Mouse (Mus musculus) midbrain, embryonic 11.5 days (tissue): Measurements from ENCODE around the gene Wnt9b. TPM values are rescaled to one million over a fixed set of nuclear protein-coding genes. Genes with fewer than 3 reads are reported as not detected.
"Not testable (repeated sequence)": the region's sequence is repeated elsewhere in the genome, so short reads cannot be mapped to it uniquely, and the experiment has no call there.

Source experiments
- ATAC-seq: fragments of 200-750 bp; cut with Nextera tagmentation; 2 replicates; pipeline ENCODE4 v1.8.0; 2017; ENCODE audit warnings: moderate TSS enrichment, moderate library complexity; ENCODE audit not compliant: low FRiP score
- DNase-seq: peaks from one replicate; pipeline ENCODE4 v3.0.0; 2015; ENCODE audit warnings: low spot score; ENCODE audit errors: missing footprints
- H3K27ac ChIP-seq: fragments of 300-500 bp; sonication (generic); 2 replicates; pipeline ENCODE4 v1.5.1; 2014; ENCODE audit warnings: low read depth, low read length
- H3K27me3 ChIP-seq: fragments of 300-500 bp; sonication (generic); 2 replicates; pipeline ENCODE4 v1.6.1; 2014; ENCODE audit warnings: mild to moderate bottlenecking, low read length, moderate library complexity, mixed read lengths; ENCODE audit not compliant: control insufficient read depth, insufficient read depth
- H3K36me3 ChIP-seq: fragments of 300-500 bp; sonication (generic); 2 replicates; pipeline ENCODE4 v1.6.1; 2014; ENCODE audit warnings: mild to moderate bottlenecking, low read length, moderate library complexity, mixed read lengths; ENCODE audit not compliant: control insufficient read depth, insufficient read depth
- H3K4me1 ChIP-seq: fragments of 300-500 bp; sonication (generic); 2 replicates; pipeline ENCODE4 v1.6.1; 2014; ENCODE audit warnings: low read length; ENCODE audit not compliant: control insufficient read depth, insufficient read depth
- H3K4me2 ChIP-seq: fragments of 300-500 bp; sonication (generic); 2 replicates; pipeline ENCODE4 v1.6.1; 2014; ENCODE audit warnings: mild to moderate bottlenecking, moderate library complexity
- H3K4me3 ChIP-seq: fragments of 300-500 bp; sonication (generic); 2 replicates; pipeline ENCODE4 v1.5.1; 2014; ENCODE audit warnings: low read depth, low read length
- H3K9ac ChIP-seq: fragments of 300-500 bp; sonication (generic); 2 replicates; pipeline ENCODE4 v1.6.1; 2014; ENCODE audit warnings: low read length
- H3K9me3 ChIP-seq: fragments of 300-500 bp; sonication (generic); 2 replicates; pipeline ENCODE4 v1.6.1; 2016; ENCODE audit warnings: low read length; ENCODE audit not compliant: control insufficient read depth
- WGBS: fragments of 180-500 bp; shearing (Covaris S2); extraction: QIAGEN DNeasy Blood & Tissue Kit; methylation state at CpG from one replicate; pipeline ENCODE4 v1.1.7; 2014; 5-methylcytosine and 5-hydroxymethylcytosine counted together
- polyA plus RNA-seq: library from polyadenylated mRNA; unstranded; fragments of >200 nt; fragmentation: Nextera tagmentation; extraction: Ambion mirVana; gene quantifications from 2 replicates; pipeline ENCODE4 v1.2.1, GENCODE M21; 2014

Gene Wnt9b
- polyA plus RNA-seq, 1 experiment from 2014 or later, result 0.36 TPM

- Histone ChIP-seq H3K27ac (peak overlapping the region; percentile 67), H3K9me3 (no peaks in the 10 kb centered on the region), H3K4me3 (no peak overlapping the region), H3K27me3 (no peaks in the 10 kb centered on the region; the same call in 1 of the 2 replicates), H3K36me3 (no peaks in the 10 kb centered on the region), H3K4me2 (no peak overlapping the region), H3K9ac (peak overlapping the region; percentile 20; the same call in 1 of the 2 replicates), H3K4me1 (peaks cover 14% of the 10 kb centered on the region)
- ATAC-seq (no peak), DNase-seq (peak; percentile 89)
- 34% methylated on average over 6 of the region's 6 CpGs for WGBS
Measured at GRCm38 (mm10) chr11:103764601-103765000, 15.0 kb upstream of the Wnt9b start.

GRCm38 (mm10) chr11:103763410-103764163 lies 14.0 kb upstream of the Wnt9b start:
- Histone ChIP-seq H3K4me1 (peaks cover 14% of the 10 kb centered on the region), H3K9me3 (no peaks in the 10 kb centered on the region), H3K36me3 (no peaks in the 10 kb centered on the region), H3K9ac (no peak overlapping the region), H3K4me2 (no peak overlapping the region), H3K4me3 (no peak overlapping the region), H3K27me3 (no peaks in the 10 kb centered on the region; the same call in 1 of the 2 replicates), H3K27ac (no peak overlapping the region)
- WGBS, result 35% methylated on average over 10 of the region's 10 CpGs
- ATAC-seq, result peak; percentile 55
- peak; percentile 95 for DNase-seq

GRCm38 (mm10) chr11:103760891-103761290 lies 11.3 kb upstream of the Wnt9b start:
- not testable (repeated sequence) for H3K27ac ChIP-seq, ATAC-seq, H3K9me3 ChIP-seq, H3K27me3 ChIP-seq, H3K4me3 ChIP-seq, H3K36me3 ChIP-seq, H3K4me2 ChIP-seq, H3K9ac ChIP-seq
- peak; percentile 71 for DNase-seq
- H3K4me1 ChIP-seq, result peaks cover 13% of the 10 kb centered on the region
- WGBS, result 81% methylated on average over 5 of the region's 5 CpGs

- peak; percentile 85 for DNase-seq
- peaks cover 6% of the 10 kb centered on the region for H3K4me1 ChIP-seq
- no peak for ATAC-seq
- no peaks in the 10 kb centered on the region for H3K9me3 ChIP-seq
- H3K36me3 ChIP-seq, result no peaks in the 10 kb centered on the region
- WGBS, result 61% methylated on average over 7 of the region's 7 CpGs
- H3K4me3 ChIP-seq, result no peak overlapping the region
- H3K27ac ChIP-seq, result no peak overlapping the region
- no peak overlapping the region for H3K9ac ChIP-seq
- H3K4me2 ChIP-seq, result no peak overlapping the region
- H3K27me3 ChIP-seq, result no peaks in the 10 kb centered on the region; the same call in 1 of the 2 replicates
Measured at GRCm38 (mm10) chr11:103760101-103760500, 10.5 kb upstream of the Wnt9b start.

- Histone ChIP-seq H3K27ac (no peak overlapping the region), H3K27me3 (no peaks in the 10 kb centered on the region), H3K36me3 (no peaks in the 10 kb centered on the region), H3K4me1 (no peaks in the 10 kb centered on the region), H3K9me3 (no peaks in the 10 kb centered on the region), H3K9ac (no peak overlapping the region), H3K4me3 (no peak overlapping the region), H3K4me2 (no peak overlapping the region)
- WGBS, result 7% methylated on average over 6 of the region's 6 CpGs
- ATAC-seq (no peak), DNase-seq (peak; percentile 97)
Measured at GRCm38 (mm10) chr11:103758706-103759105, 9.1 kb upstream of the Wnt9b start.

GRCm38 (mm10) chr11:103758054-103758453 lies 8.4 kb upstream of the Wnt9b start:
- Histone ChIP-seq H3K27ac (no peak overlapping the region), H3K9ac (no peak overlapping the region), H3K36me3 (no peaks in the 10 kb centered on the region), H3K4me1 (no peaks in the 10 kb centered on the region), H3K4me3 (no peak overlapping the region), H3K9me3 (no peaks in the 10 kb centered on the region), H3K27me3 (no peaks in the 10 kb centered on the region), H3K4me2 (no peak overlapping the region)
- WGBS, result 50% methylated on average over 11 of the region's 11 CpGs
- DNase-seq (no peak), ATAC-seq (no peak)

GRCm38 (mm10) chr11:103750612-103751011 lies 991 bp upstream of the Wnt9b start:
- H3K36me3 ChIP-seq, result no peaks in the 10 kb centered on the region
- H3K27me3 ChIP-seq, result peaks cover 45% of the 10 kb centered on the region
- H3K4me3 ChIP-seq, result no peak overlapping the region
- no peak overlapping the region for H3K27ac ChIP-seq
- no peaks in the 10 kb centered on the region for H3K9me3 ChIP-seq
- no peak for ATAC-seq
- no peak for DNase-seq
- no peak overlapping the region for H3K9ac ChIP-seq
- peaks cover 11% of the 10 kb centered on the region for H3K4me1 ChIP-seq
- WGBS, result 67% methylated on average over 3 of the region's 3 CpGs
- H3K4me2 ChIP-seq, result no peak overlapping the region

- Histone ChIP-seq H3K27ac (no peak overlapping the region), H3K4me3 (no peak overlapping the region), H3K4me2 (no peak overlapping the region), H3K27me3 (no peaks in the 10 kb centered on the region; the same call in 1 of the 2 replicates), H3K36me3 (no peaks in the 10 kb centered on the region), H3K9me3 (no peaks in the 10 kb centered on the region), H3K9ac (no peak overlapping the region), H3K4me1 (no peaks in the 10 kb centered on the region)
- no peak for ATAC-seq
- WGBS, result 84% methylated on average over 19 of the region's 19 CpGs
- DNase-seq, result no peak
Measured at GRCm38 (mm10) chr11:103735046-103735781, 14.4 kb downstream of the Wnt9b start.

- H3K9ac ChIP-seq, result no peak overlapping the region
- no peaks in the 10 kb centered on the region for H3K9me3 ChIP-seq
- no peaks in the 10 kb centered on the region for H3K36me3 ChIP-seq
- H3K27me3 ChIP-seq, result no peaks in the 10 kb centered on the region; the same call in 1 of the 2 replicates
- H3K27ac ChIP-seq, result no peak overlapping the region
- no peak for DNase-seq
- no peak overlapping the region for H3K4me3 ChIP-seq
- 83% methylated on average over 5 of the region's 5 CpGs for WGBS
- no peaks in the 10 kb centered on the region for H3K4me1 ChIP-seq
- no peak overlapping the region for H3K4me2 ChIP-seq
- ATAC-seq, result no peak
Measured at GRCm38 (mm10) chr11:103734411-103735045, 15.1 kb downstream of the Wnt9b start.
